Mouse (Mus musculus): ENCODE data around the gene Sobp.

DNA sequence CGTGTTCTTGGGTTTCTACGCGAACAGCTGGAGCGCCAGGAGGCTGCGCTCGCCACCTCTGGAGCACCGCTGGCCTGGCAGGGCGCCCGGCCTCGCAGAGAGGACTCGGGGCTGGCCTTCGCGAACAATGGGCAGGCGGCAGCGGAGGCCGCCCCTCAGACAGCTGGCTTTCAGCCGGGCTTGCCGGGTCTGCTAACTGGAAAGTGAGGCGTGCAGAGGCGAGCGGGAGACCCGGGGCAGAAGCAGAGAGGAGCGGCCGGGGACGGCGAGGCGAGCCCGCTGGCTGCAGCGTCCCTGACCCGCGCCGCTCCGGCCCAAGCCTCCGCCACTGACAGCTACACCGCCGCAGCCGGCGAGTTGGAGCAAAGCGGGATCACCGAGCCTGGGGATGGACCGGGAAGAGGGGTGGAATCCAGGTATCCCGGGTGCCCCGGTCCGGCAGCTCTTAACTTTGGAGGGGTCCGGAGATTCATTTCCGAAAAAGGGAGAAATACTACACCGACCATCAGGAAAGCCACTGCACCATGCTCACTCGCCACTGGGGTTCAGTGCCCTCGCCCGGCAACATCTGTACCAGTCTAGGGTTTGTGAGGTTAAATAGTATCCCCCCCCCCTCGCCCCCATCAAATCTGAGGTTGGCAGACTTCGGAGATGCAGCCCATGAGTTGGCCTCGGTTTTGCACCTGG is 1.0 kb downstream of the Sobp start:
- no peak for TF ChIP-seq EP300 (IDR thresholded peaks at IDR 0.05; ENCODE audit: low read depth)
- no peak for TF ChIP-seq CTCF (IDR thresholded peaks at IDR 0.05; ENCODE audit: low read depth)

All from liver, embryonic 14.5 days (tissue).